Mouse (Mus musculus) limb, embryonic 14.5 days (tissue): ENCODE data around the gene Nsun7. TPM values are rescaled to one million over a fixed set of nuclear protein-coding genes. Genes with fewer than 3 reads are reported as not detected.

ENCODE experiments used
- ATAC-seq: fragments of 200-750 bp; cut with Nextera tagmentation; 2 replicates; pipeline ENCODE4 v1.8.0; 2017; ENCODE audit warnings: low read depth, moderate number of reproducible peaks, moderate TSS enrichment; ENCODE audit not compliant: low FRiP score
- DNase-seq: peaks from one replicate; pipeline ENCODE4 v3.0.0-alpha.2; 2015; ENCODE audit warnings: low spot score
- H3K27ac ChIP-seq: fragments of 300-500 bp; sonication (generic); replicated peaks from 2 replicates; pipeline ENCODE4 v1.5.1; 2014; ENCODE audit warnings: low read depth, mild to moderate bottlenecking, low read length, moderate library complexity, mixed read lengths
- H3K27me3 ChIP-seq: fragments of 300-500 bp; sonication (generic); 2 replicates; pipeline ENCODE4 v1.6.1; 2014; ENCODE audit warnings: low read length, mixed read lengths; ENCODE audit not compliant: control insufficient read depth, insufficient read depth
- H3K36me3 ChIP-seq: fragments of 300-500 bp; sonication (generic); 2 replicates; pipeline ENCODE4 v1.6.1; 2014; ENCODE audit warnings: mild to moderate bottlenecking, low read length, moderate library complexity, mixed read lengths; ENCODE audit not compliant: control insufficient read depth, insufficient read depth
- H3K4me1 ChIP-seq: fragments of 300-500 bp; sonication (generic); 2 replicates; pipeline ENCODE4 v1.6.1; 2014; ENCODE audit warnings: antibody characterized with exemption, low read length, mixed read lengths; ENCODE audit not compliant: control insufficient read depth, insufficient read depth
- H3K4me2 ChIP-seq: fragments of 300-500 bp; sonication (generic); replicated peaks from 2 replicates; pipeline ENCODE4 v1.6.1; 2014; ENCODE audit warnings: low read depth, mild to moderate bottlenecking, low read length, moderate library complexity; ENCODE audit not compliant: severe bottlenecking
- H3K4me3 ChIP-seq: fragments of 300-500 bp; sonication (generic); replicated peaks from 2 replicates; pipeline ENCODE4 v1.5.1; 2014; ENCODE audit warnings: low read length
- H3K9ac ChIP-seq: fragments of 300-500 bp; sonication (generic); 2 replicates; pipeline ENCODE4 v1.6.1; 2014; ENCODE audit warnings: mild to moderate bottlenecking, low read depth, low read length, moderate library complexity; ENCODE audit not compliant: severe bottlenecking
- H3K9me3 ChIP-seq: fragments of 300-500 bp; sonication (generic); 2 replicates; pipeline ENCODE4 v1.6.1; 2016; ENCODE audit warnings: low read length; ENCODE audit not compliant: control insufficient read depth
- POLR2A ChIP-seq: fragments of 200-500 bp; IDR thresholded peaks from 2 replicates; pipeline ENCODE4 v1.8.0; 2012; ENCODE audit warnings: inconsistent platforms, mild to moderate bottlenecking, moderate library complexity, borderline replicate concordance; ENCODE audit not compliant: insufficient read depth, insufficient read length; ENCODE audit errors: extremely low read depth
- WGBS: fragments of 180-500 bp; shearing (Covaris S2); extraction: QIAGEN DNeasy Blood & Tissue Kit; methylation state at CpG from one replicate; pipeline ENCODE4 v1.1.7; 2014; 5-methylcytosine and 5-hydroxymethylcytosine counted together
- polyA plus RNA-seq, 2 experiments: library from polyadenylated mRNA; depleted of rRNA in 1 of 2; stranded (reverse) in 1 of 2; unstranded in 1 of 2; fragments of >200 nt; fragmentation: Nextera tagmentation in 1 of 2; extraction: Ambion mirVana in 1 of 2; gene quantifications; 2 replicates each; pipeline versions ENCODE4 v1.2.1 to v1.2.3; 2012 to 2014

Gene Nsun7
- polyA plus RNA-seq, 2 experiments: 0.33 to 2.4 TPM

DNA sequence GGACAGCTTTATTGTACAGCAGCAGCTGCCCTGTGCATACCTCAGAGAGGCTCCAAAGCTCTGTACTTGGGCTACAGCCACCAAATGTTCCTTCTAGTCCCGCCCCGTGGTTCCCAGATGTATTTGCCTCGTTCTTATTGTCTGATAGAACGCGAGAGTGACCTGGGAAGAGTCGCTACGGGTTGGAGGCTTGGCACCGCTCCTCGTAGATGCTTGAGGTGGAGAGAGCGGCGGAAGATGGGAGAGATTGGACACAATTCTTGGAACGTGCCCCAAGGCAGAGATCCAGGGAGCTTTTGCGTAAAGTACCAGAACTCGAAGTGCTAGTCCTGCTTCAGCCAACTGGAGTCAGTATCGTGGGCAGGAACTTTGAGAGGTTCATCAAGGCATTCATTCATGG, 36.8 kb upstream of the Nsun7 start:
- WGBS: 88% methylated on average over 15 of the region's 15 CpGs
- TF ChIP-seq POLR2A: no peak

GRCm38 (mm10) chr5:66226526-66226925, 33.2 kb upstream of the Nsun7 start:
- H3K4me2 ChIP-seq: no peak overlapping the region
- 90% methylated on average over 7 of the region's 7 CpGs for WGBS

More for the DNA sequence above, 36.8 kb upstream of the Nsun7 start:
- no peak for ATAC-seq
- H3K9ac ChIP-seq: no peak overlapping the region
- no peaks in the 10 kb centered on the region for H3K9me3 ChIP-seq
- H3K27ac ChIP-seq: no peak overlapping the region
- no peak overlapping the region for H3K4me3 ChIP-seq
- H3K4me2 ChIP-seq: no peak overlapping the region
- H3K27me3 ChIP-seq: no peaks in the 10 kb centered on the region
- H3K36me3 ChIP-seq: no peaks in the 10 kb centered on the region
- no peak for DNase-seq
- peaks cover 11% of the 10 kb centered on the region; the same call in 1 of the 2 replicates for H3K4me1 ChIP-seq

DNA sequence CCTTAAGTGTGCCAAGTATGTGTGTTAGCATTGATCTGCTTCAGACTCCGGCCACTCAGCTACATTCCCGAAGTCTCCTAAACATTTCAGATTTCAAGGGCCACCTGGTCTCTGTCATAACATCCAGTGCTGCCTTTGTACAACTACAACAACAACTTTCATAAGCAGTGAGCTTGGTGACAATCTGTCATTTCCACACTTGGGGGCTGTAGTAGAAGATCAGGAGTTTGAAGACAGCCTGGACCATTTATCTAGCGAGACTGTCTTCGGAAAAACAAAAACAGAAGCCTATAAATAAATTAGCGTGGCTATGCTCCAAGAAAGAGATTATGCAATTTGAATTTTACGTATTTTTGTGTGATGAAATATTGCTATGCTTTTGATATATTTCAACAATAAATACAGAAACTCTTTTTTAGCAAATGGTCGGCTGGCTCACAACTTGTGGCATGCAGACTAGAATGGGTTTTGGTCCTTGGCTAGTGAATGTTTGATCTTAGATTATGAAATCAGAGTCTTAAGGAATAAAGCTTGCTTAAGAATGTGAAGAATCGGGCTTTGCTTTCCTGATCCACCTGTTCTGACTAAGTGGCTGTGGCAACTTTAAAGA, 27.9 kb upstream of the Nsun7 start:
- Histone ChIP-seq H3K9me3 (no peaks in the 10 kb centered on the region), H3K4me1 (no peaks in the 10 kb centered on the region), H3K4me3 (no peak overlapping the region), H3K4me2 (no peak overlapping the region), H3K9ac (no peak overlapping the region), H3K27me3 (no peaks in the 10 kb centered on the region), H3K36me3 (no peaks in the 10 kb centered on the region), H3K27ac (no peak overlapping the region)
- DNase-seq (no peak), ATAC-seq (no peak)
- 85% methylated on average over 8 of the region's 8 CpGs for WGBS
- TF ChIP-seq POLR2A: no peak

More at GRCm38 (mm10) chr5:66226526-66226925, 33.2 kb upstream of the Nsun7 start:
- Histone ChIP-seq H3K36me3 (no peaks in the 10 kb centered on the region), H3K9me3 (no peaks in the 10 kb centered on the region), H3K4me1 (no peaks in the 10 kb centered on the region), H3K4me3 (no peak overlapping the region), H3K27ac (no peak overlapping the region), H3K27me3 (no peaks in the 10 kb centered on the region), H3K9ac (no peak overlapping the region)
- DNase-seq (no peak), ATAC-seq (no peak)
- no peak for TF ChIP-seq POLR2A

DNA sequence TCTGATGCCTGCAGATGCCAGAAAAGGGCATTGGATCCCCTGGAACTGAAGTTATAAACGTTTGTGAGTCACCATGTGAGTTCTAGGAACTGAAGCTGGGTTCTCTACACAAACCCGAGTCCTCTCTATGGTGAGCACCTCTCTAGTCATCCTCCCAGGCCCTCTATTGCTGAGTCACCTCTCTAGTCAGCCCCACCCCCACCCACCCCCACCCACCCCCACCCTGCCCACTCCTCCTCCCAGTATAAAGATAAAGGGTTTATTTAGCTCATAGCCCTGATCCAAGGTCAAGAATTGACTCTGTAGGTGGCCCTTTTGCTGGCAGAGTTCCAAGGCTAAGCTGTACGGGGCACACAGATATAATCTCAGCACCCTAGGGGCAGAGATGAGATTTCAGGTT, 27.2 kb upstream of the Nsun7 start:
- 55% methylated on average over 3 of the region's 3 CpGs for WGBS
- H3K9ac ChIP-seq: no peak overlapping the region
- no peak overlapping the region for H3K4me2 ChIP-seq
- no peak for DNase-seq
- H3K4me3 ChIP-seq: no peak overlapping the region
- ATAC-seq: no peak
- H3K27me3 ChIP-seq: no peaks in the 10 kb centered on the region
- no peaks in the 10 kb centered on the region for H3K36me3 ChIP-seq
- no peaks in the 10 kb centered on the region for H3K4me1 ChIP-seq
- no peak for TF ChIP-seq POLR2A
- no peak overlapping the region for H3K27ac ChIP-seq
- H3K9me3 ChIP-seq: no peaks in the 10 kb centered on the region

DNA sequence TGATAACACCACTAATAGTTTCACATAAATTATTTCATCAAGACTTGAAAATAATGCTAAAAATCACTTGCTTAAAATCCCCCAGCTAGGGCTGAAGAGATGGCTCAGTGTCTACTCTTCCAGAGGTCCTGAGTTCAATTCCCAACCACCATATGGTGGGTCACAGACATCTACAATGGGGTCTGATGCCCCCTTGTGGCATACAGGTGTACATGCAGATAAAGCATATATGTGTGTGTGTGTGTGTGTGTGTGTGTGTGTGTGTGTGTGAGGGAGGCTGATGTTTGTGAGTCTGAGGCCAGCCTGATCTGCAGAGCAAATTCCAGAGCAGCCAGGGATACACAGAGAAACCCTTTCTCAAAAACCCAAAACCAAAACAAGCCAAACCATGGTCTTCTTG, 17.8 kb upstream of the Nsun7 start:
- H3K9ac ChIP-seq: no peak overlapping the region
- DNase-seq (no peak), ATAC-seq (no peak)
- no peaks in the 10 kb centered on the region for H3K9me3 ChIP-seq
- no peak overlapping the region for H3K4me3 ChIP-seq
- H3K36me3 ChIP-seq: no peaks in the 10 kb centered on the region
- no peak overlapping the region for H3K27ac ChIP-seq
- H3K27me3 ChIP-seq: no peaks in the 10 kb centered on the region
- no peak overlapping the region for H3K4me2 ChIP-seq
- no peaks in the 10 kb centered on the region for H3K4me1 ChIP-seq
- TF ChIP-seq POLR2A: no peak
